Mouse (Mus musculus): ENCODE measurements around the gene Itga11.
"Not testable (repeated sequence)": the region's sequence is repeated elsewhere in the genome, so short reads cannot be mapped to it uniquely, and the experiment has no call there.

DNA sequence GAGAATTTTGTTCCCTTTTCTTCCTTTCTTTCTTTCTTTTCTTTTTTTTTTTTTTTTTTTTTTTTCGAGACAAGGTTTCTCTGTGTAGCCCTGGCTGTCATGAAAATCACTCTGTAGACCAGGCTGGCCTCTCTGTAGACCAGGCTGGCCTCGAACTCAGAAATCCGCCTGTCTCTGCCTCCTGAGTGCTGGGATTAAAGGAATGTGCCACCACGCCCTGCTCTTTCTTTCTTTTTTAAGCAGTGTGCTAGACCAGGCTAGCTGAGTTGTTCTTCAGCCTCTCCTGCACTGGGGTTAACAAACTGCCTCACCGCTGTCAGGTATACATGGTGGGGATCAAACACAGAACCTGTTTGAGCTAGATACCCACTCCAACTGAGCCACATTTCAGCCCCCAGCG lies 142.3 kb downstream of the Itga11 start:
- not testable (repeated sequence) for TF ChIP-seq EP300, CTCF (IDR thresholded peaks at IDR 0.05; ENCODE audit: low read depth)

Data from liver, postnatal 0 days (tissue).